Mouse (Mus musculus): ENCODE measurements around the gene Thbs2. TPM values are rescaled to one million over a fixed set of nuclear protein-coding genes. Genes with fewer than 3 reads are reported as not detected.
"Not testable (repeated sequence)": the region's sequence is repeated elsewhere in the genome, so short reads cannot be mapped to it uniquely, and the experiment has no call there.

Gene Thbs2
- total RNA-seq, 2 experiments from 2014 or later, result 4.6 to 4.8 TPM

DNA sequence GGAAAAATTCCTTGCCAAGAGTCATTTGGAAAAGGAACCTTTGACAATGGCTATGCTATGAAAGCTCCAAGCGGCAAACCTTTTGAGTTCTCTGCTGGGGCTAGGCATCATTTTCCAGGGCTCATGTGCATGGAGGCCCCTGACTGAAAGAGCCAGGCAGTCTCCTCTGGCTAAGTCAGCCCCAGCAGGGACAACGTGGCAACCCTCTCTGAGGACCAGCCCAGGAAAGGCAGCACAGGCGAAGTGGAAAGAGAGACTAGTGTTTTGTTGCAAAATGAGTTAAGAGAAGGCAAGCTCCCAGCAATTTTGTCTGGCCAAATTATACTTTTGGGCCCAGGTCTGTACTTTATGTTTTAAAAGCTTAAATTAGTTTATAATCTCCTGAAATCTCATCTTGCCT lies 50.0 kb downstream of the Thbs2 start:
- intact Hi-C loops (cut with DNase I), result no loop called here
- DNase-seq (ENCODE audit: low spot score in 2 of 2), result no peak

- no peak for DNase-seq (ENCODE audit: low spot score in 2 of 2)
Observed at GRCm38 (mm10) chr17:14640351-14641115, 53.5 kb downstream of the Thbs2 start.

DNA sequence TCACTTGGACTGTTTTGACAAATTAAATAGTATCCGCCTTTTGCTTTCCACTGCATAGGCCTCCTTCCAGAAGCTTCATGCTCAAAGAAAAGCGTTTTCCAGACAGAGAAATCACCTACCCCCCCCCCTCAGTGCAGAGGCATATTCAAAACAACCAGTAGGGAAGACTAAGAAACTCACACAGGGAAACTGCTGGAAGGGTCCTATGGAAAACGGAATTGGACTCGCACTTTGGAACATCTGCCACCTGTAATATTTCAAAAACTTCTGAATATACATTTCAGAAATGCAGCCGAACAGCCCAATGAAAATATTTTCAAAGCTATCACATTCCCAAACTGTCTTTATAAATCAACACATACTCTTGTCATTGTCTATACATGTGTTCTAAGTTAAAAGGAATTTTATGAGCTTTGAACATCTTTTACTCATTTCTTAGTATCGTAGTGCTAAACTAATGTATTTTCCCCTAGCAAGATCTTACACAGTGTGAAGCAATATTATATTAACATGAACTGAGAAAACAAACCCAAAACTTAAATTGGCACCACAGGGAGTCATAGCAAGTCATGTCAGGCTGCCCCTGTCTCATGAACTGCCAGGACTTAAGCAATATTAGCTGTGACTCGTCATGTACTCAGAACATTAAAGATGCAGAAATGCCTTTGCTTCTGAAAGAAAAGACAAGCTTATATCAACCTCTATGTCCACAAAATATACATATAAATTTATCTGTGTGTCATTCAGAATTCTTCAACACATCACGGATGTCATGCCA lies 58.3 kb downstream of the Thbs2 start:
- intact Hi-C loops (cut with DNase I), result no loop called here
- no peak for DNase-seq (ENCODE audit: low spot score in 2 of 2)

More at GRCm38 (mm10) chr17:14640351-14641115, 53.5 kb downstream of the Thbs2 start:
- intact Hi-C loops (cut with DNase I), result no loop called here

- DNase-seq (ENCODE audit: low spot score in 2 of 2), result no peak
- intact Hi-C loops (cut with DNase I), result no loop called here
Observed at GRCm38 (mm10) chr17:14628901-14629300, 65.1 kb downstream of the Thbs2 start.

- DNase-seq (ENCODE audit: low spot score in 2 of 2), result no peak
- intact Hi-C loops (cut with DNase I), result no loop called here
Observed at GRCm38 (mm10) chr17:14627828-14628338, 66.2 kb downstream of the Thbs2 start.

DNA sequence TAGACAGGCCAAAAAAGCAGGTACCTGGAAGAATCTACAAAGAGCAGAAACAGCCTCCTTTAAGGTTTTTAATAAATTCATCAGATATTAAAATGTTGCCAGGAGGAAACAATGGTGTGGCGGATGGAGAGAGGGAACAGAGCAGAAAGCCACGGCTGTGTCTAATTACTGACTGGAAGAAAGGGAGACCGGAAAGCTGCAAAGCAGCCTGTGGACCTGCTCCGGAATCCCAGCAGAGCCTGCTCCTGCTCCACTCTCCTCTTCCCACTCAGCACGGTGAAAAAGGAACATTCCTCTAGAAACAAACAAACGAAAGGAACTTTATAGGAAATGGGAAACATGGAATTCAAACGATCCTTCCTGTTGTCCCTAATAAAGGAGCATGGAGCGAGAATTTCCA lies 69.6 kb downstream of the Thbs2 start:
- no peak for DNase-seq (ENCODE audit: low spot score in 2 of 2)
- intact Hi-C loops (cut with DNase I), result no loop called here

DNA sequence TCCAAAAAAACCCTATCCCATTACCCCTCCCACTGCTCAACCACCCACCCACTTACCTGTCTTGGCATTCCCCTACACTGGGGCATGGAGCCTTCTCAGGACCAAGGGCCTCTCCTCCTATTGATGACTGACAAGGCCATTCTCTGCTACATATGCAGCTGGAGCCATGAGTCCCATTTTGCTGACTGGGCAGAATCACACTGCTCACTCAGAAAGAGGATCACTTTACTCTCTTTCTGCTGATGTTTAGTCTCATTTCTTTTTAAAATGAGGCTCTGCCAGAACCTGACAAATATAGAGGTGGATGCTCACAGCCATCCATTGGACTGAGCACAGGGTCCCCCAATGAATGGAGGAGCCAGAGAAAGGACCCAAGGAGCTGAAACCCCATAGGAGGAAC lies 73.0 kb downstream of the Thbs2 start:
- intact Hi-C loops (cut with DNase I); DNase-seq (ENCODE audit: low spot score in 2 of 2): not testable (repeated sequence)

DNA sequence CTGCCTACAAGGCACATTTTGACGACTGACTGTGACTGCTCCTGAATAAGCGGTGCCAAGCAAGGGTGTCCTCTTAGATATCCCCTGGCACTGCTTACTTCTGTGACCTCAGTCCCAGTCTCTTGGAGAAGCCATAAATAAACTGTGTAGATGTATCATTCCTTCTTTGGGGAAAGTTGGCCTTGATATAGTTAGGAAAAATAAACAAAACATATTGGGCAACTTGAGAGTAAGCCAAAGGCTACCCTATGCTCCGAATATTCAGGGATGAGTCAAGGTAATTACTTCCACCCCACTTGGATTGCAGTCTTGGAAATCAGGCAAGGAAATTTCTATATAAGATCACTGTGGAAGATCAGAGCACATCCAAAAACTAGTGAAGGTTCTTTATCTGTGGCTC lies 74.0 kb downstream of the Thbs2 start:
- intact Hi-C loops (cut with DNase I), result no loop called here

DNA sequence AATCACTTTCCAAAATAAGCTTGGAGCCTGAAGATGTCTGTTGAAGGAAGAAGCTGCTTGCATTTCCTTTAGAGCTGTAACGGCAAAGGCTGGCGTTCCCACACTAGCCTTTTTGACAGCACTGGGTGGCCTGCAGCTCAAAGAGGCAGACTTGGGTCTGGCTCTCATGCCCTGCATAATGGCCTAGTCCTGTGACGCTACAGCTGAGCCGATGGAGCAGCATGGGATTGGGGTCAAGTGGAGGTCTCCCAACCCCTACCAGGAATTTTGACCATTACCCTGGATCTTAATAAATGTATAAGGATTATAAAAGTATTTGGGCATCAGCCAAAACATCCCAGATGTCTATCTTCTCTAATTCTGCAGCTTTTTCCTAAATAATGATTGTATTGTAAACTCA lies 75.0 kb downstream of the Thbs2 start:
- intact Hi-C loops (cut with DNase I), result loop anchor here (2.0 kb wide), 1 partner anchor 68 kb away; no protein-coding TSS in a partner anchor
- DNase-seq (ENCODE audit: low spot score in 2 of 2), result no peak

More for the DNA sequence above, 74.0 kb downstream of the Thbs2 start:
- DNase-seq (ENCODE audit: low spot score in 2 of 2), result no peak

Other genes with a start within 250 kb of the Thbs2 start
- gene Wdr27, start 248.9 kb upstream of the Thbs2 start, total RNA-seq (2021), result 1 to 10 TPM; 3.4 to 4.4 TPM
- 10 to 100 TPM; 16.0 to 18.1 TPM for gene 1600012H06Rik, start 248.9 kb upstream of the Thbs2 start, total RNA-seq (2021)

All from left cerebral cortex, postnatal 36 days (tissue).